Mouse (Mus musculus): ENCODE measurements around the gene Snx29. TPM values are rescaled to one million over a fixed set of nuclear protein-coding genes. Genes with fewer than 3 reads are reported as not detected.

The Snx29 gene
- polyA plus RNA-seq, 1 experiment from 2014 or later = 17.2 TPM

DNA sequence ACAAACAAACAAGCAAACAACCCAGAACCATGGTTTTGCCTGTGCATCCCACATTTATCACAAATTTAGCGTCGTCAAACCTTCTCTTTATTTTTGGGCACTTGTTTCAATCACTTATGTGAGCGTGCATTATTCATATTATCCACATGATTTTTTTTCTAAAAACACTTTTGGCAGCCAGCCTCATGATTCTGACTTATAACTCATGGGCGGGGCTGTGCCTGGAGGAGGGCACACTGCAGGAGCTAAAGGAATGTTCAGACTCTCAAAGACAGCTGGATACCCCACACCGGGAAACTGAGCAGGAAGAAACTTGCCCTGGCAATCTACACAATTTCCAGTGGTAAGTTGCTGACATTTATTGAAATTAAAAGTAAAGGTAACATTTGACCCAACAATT, 455.5 kb downstream of the Snx29 start:
- WGBS = 89% methylated on average over 5 of the region's 5 CpGs
- ATAC-seq (ENCODE audit: low FRiP score, low read depth) = no peak

DNA sequence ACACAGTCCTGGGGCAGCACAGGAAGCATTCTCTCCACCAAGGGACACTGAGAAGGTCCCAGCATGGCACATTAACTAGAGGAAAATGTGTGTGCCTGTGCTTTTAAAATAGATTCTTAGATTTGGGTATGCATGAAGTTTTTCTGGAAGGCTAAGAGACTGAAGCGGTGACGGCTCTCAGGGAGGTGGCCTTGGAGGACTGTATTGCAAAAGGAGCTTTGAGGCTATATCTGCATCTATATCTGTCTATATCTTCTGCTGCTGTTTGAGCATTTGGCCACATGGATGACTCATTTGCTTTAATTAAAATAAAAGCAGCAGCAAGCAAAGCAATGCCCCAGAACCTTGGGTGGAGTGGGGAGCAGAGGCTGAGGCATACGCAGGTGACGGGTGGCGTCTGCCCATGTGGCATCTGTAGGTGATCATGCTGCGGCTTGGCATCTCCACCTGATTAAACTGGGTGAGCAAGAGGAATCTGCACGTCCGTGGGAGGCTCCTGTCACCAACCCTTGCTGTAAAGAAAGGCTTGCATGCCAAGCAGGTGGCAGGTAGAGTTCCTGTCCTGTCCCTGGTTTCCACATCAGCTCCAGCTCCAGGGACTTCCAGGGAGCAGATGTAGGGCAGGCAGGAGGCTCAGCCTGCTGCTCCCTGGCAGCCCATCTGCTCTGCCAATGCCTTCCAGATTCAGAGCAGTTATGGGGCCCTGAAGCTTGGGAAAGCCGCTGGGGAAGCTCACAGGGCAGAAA, 456.2 kb downstream of the Snx29 start:
- Histone ChIP-seq H3K27me3 (no peaks in the 10 kb centered on the region), H3K9ac (no peak overlapping the region), H3K4me2 (no peak overlapping the region), H3K4me3 (no peak overlapping the region), H3K36me3 (no peaks in the 10 kb centered on the region), H3K27ac (replicated peaks) (no peak overlapping the region), H3K9me3 (no peaks in the 10 kb centered on the region), H3K4me1 (replicated peaks) (no peaks in the 10 kb centered on the region)
- no peak for ATAC-seq (ENCODE audit: low FRiP score, low read depth)
- WGBS = 82% methylated on average over 9 of the region's 9 CpGs

More for the DNA sequence above, 455.5 kb downstream of the Snx29 start:
- H3K9ac ChIP-seq = no peak overlapping the region
- H3K27me3 ChIP-seq = no peaks in the 10 kb centered on the region
- H3K4me1 ChIP-seq (replicated peaks) = no peaks in the 10 kb centered on the region
- no peaks in the 10 kb centered on the region for H3K9me3 ChIP-seq
- H3K4me3 ChIP-seq = no peak overlapping the region
- H3K27ac ChIP-seq (replicated peaks) = no peak overlapping the region
- no peaks in the 10 kb centered on the region for H3K36me3 ChIP-seq
- no peak overlapping the region for H3K4me2 ChIP-seq

GRCm38 (mm10) chr16:11782082-11782481, 459.4 kb downstream of the Snx29 start:
- Histone ChIP-seq H3K9ac (no peak overlapping the region), H3K4me2 (no peak overlapping the region), H3K4me1 (replicated peaks) (no peaks in the 10 kb centered on the region), H3K36me3 (no peaks in the 10 kb centered on the region), H3K4me3 (no peak overlapping the region), H3K27me3 (no peaks in the 10 kb centered on the region), H3K9me3 (no peaks in the 10 kb centered on the region), H3K27ac (replicated peaks) (no peak overlapping the region)
- WGBS = 43% methylated on average over 2 of the region's 2 CpGs
- ATAC-seq (ENCODE audit: low FRiP score, low read depth) = no peak

GRCm38 (mm10) chr16:11783337-11783736, 460.6 kb downstream of the Snx29 start:
- no peak for ATAC-seq (ENCODE audit: low FRiP score, low read depth)
- Histone ChIP-seq H3K9ac (no peak overlapping the region), H3K4me2 (no peak overlapping the region), H3K27me3 (no peaks in the 10 kb centered on the region), H3K4me1 (replicated peaks) (no peaks in the 10 kb centered on the region), H3K4me3 (no peak overlapping the region), H3K9me3 (no peaks in the 10 kb centered on the region), H3K36me3 (no peaks in the 10 kb centered on the region), H3K27ac (replicated peaks) (no peak overlapping the region)

GRCm38 (mm10) chr16:11784354-11784753, 461.6 kb downstream of the Snx29 start:
- no peak overlapping the region for H3K4me2 ChIP-seq
- no peaks in the 10 kb centered on the region for H3K4me1 ChIP-seq (replicated peaks)
- H3K27ac ChIP-seq (replicated peaks) = no peak overlapping the region
- H3K4me3 ChIP-seq = no peak overlapping the region
- no peak for ATAC-seq (ENCODE audit: low FRiP score, low read depth)
- no peaks in the 10 kb centered on the region for H3K36me3 ChIP-seq
- H3K9ac ChIP-seq = no peak overlapping the region
- no peaks in the 10 kb centered on the region for H3K27me3 ChIP-seq
- WGBS = 70% methylated on average over 4 of the region's 4 CpGs
- no peaks in the 10 kb centered on the region for H3K9me3 ChIP-seq

DNA sequence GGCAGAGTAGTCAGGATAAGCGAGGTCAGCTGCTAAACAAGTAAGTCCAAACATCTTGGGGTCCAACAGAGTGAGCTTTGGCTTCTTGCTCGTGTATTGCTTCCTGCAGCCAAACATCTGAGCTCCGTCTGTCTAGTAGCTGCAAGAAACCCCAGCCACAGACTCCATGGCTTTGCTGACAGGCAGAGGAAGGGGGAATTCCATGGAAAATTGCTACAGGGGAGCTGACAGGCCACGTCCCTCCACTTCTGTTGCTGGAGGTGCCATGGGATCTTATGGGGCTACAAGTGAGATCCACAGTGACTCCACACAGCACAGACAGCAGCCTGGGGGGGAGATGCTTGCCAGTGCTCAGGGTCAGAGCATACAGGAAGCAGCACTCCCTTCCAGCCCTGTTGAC, 463.1 kb downstream of the Snx29 start:
- ATAC-seq (ENCODE audit: low FRiP score, low read depth) = no peak
- Histone ChIP-seq H3K27me3 (no peaks in the 10 kb centered on the region), H3K4me1 (replicated peaks) (no peaks in the 10 kb centered on the region), H3K9ac (no peak overlapping the region), H3K4me3 (no peak overlapping the region), H3K27ac (replicated peaks) (no peak overlapping the region), H3K9me3 (no peaks in the 10 kb centered on the region), H3K4me2 (no peak overlapping the region), H3K36me3 (no peaks in the 10 kb centered on the region)
- 72% methylated on average over 4 of the region's 4 CpGs for WGBS

GRCm38 (mm10) chr16:11790476-11790875, 467.8 kb downstream of the Snx29 start:
- WGBS = 94% methylated on average over 3 of the region's 3 CpGs
- no peak overlapping the region for H3K9ac ChIP-seq
- no peaks in the 10 kb centered on the region for H3K4me1 ChIP-seq (replicated peaks)
- no peaks in the 10 kb centered on the region for H3K9me3 ChIP-seq
- no peaks in the 10 kb centered on the region for H3K27me3 ChIP-seq
- no peak overlapping the region for H3K4me2 ChIP-seq
- H3K27ac ChIP-seq (replicated peaks) = no peak overlapping the region
- no peaks in the 10 kb centered on the region for H3K36me3 ChIP-seq
- no peak for ATAC-seq (ENCODE audit: low FRiP score, low read depth)
- H3K4me3 ChIP-seq = no peak overlapping the region

- Histone ChIP-seq H3K4me2 (no peak overlapping the region), H3K9me3 (no peaks in the 10 kb centered on the region), H3K27ac (replicated peaks) (no peak overlapping the region), H3K4me1 (replicated peaks) (no peaks in the 10 kb centered on the region), H3K36me3 (no peaks in the 10 kb centered on the region), H3K4me3 (no peak overlapping the region), H3K9ac (no peak overlapping the region), H3K27me3 (no peaks in the 10 kb centered on the region)
- 27% methylated on average over 2 of the region's 2 CpGs for WGBS
- no peak for ATAC-seq (ENCODE audit: low FRiP score, low read depth)
These were observed 470.7 kb downstream of the Snx29 start for GRCm38 (mm10) chr16:11793391-11793790.

DNA sequence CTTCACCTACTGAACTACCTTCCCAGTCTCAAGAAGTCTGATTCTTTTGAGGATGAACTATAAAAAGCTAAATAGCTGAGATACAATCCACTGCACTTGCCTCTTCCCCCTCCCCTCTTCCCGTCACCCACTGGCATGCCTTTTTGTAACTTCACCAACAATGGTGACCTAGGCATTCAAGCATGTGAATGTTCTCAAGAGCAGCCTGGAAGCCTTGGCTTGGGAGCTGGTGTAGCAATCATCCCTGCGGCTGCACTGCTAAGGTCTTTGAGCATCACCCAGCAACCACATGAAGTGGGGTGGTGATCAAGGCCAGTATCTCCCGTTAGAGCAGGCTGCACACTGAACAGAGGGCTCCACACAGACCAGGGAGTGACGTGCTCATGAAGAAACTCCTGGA, 471.9 kb downstream of the Snx29 start:
- Histone ChIP-seq H3K27me3 (no peaks in the 10 kb centered on the region), H3K4me3 (no peak overlapping the region)

GRCm38 (mm10) chr16:11795758-11796460, 473.2 kb downstream of the Snx29 start:
- WGBS = 84% methylated on average over 7 of the region's 7 CpGs
- no peak overlapping the region for H3K27ac ChIP-seq (replicated peaks)
- H3K36me3 ChIP-seq = no peaks in the 10 kb centered on the region
- no peak overlapping the region for H3K4me2 ChIP-seq
- no peak overlapping the region for H3K4me3 ChIP-seq
- H3K9ac ChIP-seq = no peak overlapping the region
- ATAC-seq (ENCODE audit: low FRiP score, low read depth) = no peak
- H3K9me3 ChIP-seq = no peaks in the 10 kb centered on the region
- no peaks in the 10 kb centered on the region for H3K4me1 ChIP-seq (replicated peaks)
- no peaks in the 10 kb centered on the region for H3K27me3 ChIP-seq

More for the DNA sequence above, 471.9 kb downstream of the Snx29 start:
- 38% methylated on average over 4 of the region's 4 CpGs for WGBS
- no peak for ATAC-seq (ENCODE audit: low FRiP score, low read depth)
- H3K4me1 ChIP-seq (replicated peaks) = no peaks in the 10 kb centered on the region
- H3K4me2 ChIP-seq = no peak overlapping the region
- no peak overlapping the region for H3K27ac ChIP-seq (replicated peaks)
- no peaks in the 10 kb centered on the region for H3K9me3 ChIP-seq
- H3K9ac ChIP-seq = no peak overlapping the region
- no peaks in the 10 kb centered on the region for H3K36me3 ChIP-seq

GRCm38 (mm10) chr16:11801960-11802539, 479.3 kb downstream of the Snx29 start:
- H3K4me1 ChIP-seq (replicated peaks) = no peaks in the 10 kb centered on the region

More at GRCm38 (mm10) chr16:11801960-11802539, 479.3 kb downstream of the Snx29 start:
- no peak for ATAC-seq (ENCODE audit: low FRiP score, low read depth)
- no peak overlapping the region for H3K4me3 ChIP-seq
- no peaks in the 10 kb centered on the region for H3K9me3 ChIP-seq
- no peaks in the 10 kb centered on the region for H3K36me3 ChIP-seq
- no peaks in the 10 kb centered on the region for H3K27me3 ChIP-seq
- no peak overlapping the region for H3K4me2 ChIP-seq
- 89% methylated on average over 7 of the region's 7 CpGs for WGBS
- no peak overlapping the region for H3K9ac ChIP-seq
- no peak overlapping the region for H3K27ac ChIP-seq (replicated peaks)

Measured in hindbrain, embryonic 15.5 days (tissue).